Mouse (Mus musculus) adrenal gland, adult 18-20 months (tissue): ENCODE results near the gene Gm10447. TPM values are rescaled to one million over a fixed set of nuclear protein-coding genes. Genes with fewer than 3 reads are reported as not detected.

ENCODE experiments used
- DNase-seq, 2 experiments: peaks; one replicate each; pipeline ENCODE4 v3.0.0; 2021 to 2022; ENCODE audit warnings: low spot score in 2 of 2
- total RNA-seq, 2 experiments: library from RNA; stranded (reverse); gene quantifications; 1 replicate in 1 of 2; 2 replicates in 1 of 2; pipeline ENCODE4 v1.2.3; 2021

Gene Gm10447
- total RNA-seq, 2 experiments from 2014 or later: 0.27 TPM; not detected in 1

DNA sequence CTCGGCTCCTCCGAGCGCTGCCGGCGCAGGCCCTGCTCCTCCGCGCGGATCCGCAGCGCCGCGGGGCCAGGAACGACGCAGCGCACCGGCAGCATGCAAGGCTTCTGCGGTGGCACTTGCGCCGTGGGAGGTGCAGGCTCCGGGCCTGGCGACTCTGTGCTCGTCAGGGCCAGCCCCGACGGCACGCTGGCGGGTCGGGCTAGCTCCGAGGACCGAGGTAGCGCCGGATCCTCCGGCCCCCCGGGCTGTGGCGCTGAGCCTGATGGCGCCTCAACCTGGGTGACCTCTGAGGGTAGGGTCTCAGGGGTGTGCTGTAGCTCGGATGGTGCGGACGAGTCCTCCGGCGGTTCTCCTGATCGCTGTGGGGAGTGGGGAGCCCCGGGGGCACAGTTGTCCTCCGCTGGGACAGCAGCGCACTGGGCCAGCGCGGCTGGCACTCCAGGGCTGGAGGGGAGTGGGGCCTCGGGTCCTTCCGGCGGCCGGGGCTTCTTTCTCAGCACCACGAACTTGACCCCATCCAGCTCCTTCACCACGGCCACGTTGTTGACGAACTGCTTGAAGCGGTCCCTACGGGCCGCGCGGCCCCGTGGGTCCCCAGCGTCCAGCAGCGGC is 22.4 kb upstream of the Gm10447 start:
- DNase-seq: no peak

DNA sequence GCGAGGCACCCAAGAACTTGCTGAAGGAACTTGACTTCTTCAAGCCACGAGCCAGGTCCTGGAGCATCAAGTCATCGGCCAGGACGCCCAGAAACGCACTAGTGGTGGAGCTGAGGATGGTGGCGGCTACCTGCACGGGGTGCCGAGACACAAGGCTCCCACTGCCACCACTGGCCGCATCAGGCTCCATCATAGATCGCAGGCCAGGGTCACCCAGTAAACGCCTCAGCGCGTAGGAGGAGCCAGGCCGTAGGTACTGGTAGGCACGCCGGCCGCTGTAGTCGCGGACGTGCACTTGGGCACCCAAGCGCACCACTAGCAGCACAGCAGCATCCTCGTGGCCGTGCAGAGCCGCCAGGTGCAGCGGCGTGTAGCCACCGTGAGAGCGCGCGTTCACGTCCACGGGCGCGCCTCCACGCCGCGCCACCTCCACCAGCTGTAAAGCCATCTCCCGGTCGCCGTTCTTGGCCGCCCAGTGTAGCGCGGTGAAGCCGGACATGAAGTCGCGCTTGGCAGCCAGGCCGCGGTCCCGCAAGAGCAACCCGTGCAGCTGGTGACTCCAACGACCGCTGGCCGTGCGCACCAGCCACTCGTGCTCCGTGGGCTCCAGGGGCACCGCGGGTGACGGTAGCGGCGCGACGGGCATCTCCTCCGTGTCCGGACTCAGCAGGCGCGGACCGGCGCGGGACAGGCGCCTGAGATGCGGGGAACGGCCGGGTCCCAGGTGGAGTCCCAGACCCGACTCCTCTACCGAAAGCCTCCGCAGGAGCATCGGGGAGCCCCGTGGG is 21.7 kb upstream of the Gm10447 start:
- DNase-seq: no peak

- no peak for DNase-seq
These were observed 20.9 kb upstream of the Gm10447 start for GRCm38 (mm10) chr11:53477833-53478232.

GRCm38 (mm10) chr11:53475620-53476019 is 18.7 kb upstream of the Gm10447 start:
- no peak for DNase-seq

DNA sequence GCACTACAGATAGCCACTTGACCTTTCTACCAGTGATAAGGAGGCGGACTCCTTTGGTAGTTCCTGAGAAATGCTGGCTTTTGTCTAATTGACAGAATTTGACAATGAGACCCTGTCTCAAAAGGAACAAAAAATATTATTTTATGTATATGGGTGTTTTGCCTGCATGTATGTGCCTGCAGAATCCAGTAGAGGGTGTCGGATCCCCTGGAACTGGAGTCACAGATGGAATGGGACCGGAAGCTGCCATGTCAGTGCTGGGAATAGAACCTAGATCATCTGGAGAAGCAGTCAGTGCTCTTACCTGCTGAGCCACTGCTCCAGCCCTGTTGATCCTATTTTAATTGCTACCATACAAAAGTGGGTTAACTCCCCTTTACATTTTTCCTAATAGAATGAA is 15.8 kb upstream of the Gm10447 start:
- no peak for DNase-seq

- DNase-seq: peak; percentile 91 to 92
These were observed 13.2 kb upstream of the Gm10447 start, which contains the start of gene Gm9837 for GRCm38 (mm10) chr11:53469968-53470695. Gm9837 (minus strand) TSS chr11:53470479.

DNA sequence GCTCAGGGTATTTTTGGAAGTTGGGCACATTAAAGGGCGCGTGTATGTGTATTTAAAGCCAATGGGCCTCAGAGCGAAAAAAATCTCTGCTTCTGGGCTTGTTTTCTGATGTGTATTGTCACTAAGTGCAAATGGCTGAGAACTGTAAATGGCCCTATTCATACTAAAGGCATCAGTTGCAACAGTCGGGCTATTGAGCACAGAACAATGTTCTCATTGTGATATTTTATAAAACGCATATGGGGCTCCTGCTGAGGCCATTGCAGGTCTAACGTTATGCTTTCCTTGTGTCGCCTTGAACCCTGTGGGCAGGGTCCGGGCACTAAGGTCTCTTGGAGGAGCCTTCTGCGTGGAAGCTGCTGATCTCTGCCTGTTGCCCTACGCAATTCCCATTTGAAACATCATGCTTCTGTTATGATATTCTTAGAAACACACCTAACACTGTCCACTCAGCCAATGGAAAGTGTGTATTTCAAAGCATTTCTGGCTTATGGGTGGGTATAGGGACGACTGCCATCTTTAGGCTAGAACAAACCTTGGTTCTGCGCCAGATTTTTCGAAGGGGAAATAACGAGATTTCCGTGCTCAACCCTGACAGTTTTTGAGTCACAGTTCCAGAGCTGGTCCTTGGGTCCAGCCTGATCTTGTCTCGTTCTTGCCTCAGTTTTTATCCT is 12.5 kb upstream of the Gm10447 start:
- no peak for DNase-seq

- DNase-seq: peak; percentile 73 to 78
These were observed 9.5 kb upstream of the Gm10447 start for GRCm38 (mm10) chr11:53466231-53466971.

- DNase-seq: no peak
These were observed 6.9 kb upstream of the Gm10447 start for GRCm38 (mm10) chr11:53463551-53464424.

GRCm38 (mm10) chr11:53461727-53462126 is 4.8 kb upstream of the Gm10447 start:
- no peak for DNase-seq

DNA sequence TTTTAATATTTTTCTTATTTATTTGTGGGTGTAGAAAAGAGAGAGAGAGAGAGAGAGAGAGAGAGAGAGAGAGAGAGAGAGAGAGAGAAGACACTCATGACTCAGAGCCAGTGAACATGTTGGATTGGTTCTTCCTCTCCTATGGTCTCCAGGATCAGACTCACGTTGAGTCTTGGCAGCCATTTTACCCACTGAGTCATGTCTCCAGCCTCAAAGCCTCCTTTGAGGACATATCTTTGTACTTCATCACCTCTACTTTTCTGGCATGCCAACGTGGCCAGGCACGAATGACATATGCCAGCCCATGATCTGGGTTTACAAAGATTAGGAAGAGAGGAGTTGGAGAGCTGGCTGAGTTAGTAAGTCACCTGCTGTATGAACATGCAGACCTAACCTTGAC is 3.3 kb upstream of the Gm10447 start:
- no peak for DNase-seq

- DNase-seq: no peak
These were observed 2.1 kb upstream of the Gm10447 start for GRCm38 (mm10) chr11:53458996-53459395.

GRCm38 (mm10) chr11:53457372-53457954 is 553 bp upstream of the Gm10447 start:
- no peak for DNase-seq

DNA sequence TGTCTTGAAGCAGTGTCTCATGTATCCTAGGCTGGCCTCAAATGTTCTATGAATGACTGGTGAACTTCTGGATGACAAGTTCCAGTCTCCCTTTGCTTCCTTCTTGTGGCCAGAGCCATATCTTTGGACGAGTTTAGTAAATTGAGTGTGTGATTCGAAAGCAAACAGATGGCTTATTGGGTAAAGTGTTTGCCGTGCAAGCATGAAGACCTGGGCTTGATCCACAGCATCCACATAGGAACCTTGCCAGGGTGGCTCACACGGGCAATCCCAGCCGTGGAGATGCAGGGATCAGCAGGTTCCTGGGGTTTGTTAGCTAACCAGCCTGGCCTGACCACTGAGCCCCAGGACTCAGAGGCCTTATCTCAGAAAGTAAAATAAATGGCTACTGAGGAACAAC is 3.9 kb downstream of the Gm10447 start:
- no peak for DNase-seq

GRCm38 (mm10) chr11:53452396-53452795 is 4.5 kb downstream of the Gm10447 start:
- no peak for DNase-seq

DNA sequence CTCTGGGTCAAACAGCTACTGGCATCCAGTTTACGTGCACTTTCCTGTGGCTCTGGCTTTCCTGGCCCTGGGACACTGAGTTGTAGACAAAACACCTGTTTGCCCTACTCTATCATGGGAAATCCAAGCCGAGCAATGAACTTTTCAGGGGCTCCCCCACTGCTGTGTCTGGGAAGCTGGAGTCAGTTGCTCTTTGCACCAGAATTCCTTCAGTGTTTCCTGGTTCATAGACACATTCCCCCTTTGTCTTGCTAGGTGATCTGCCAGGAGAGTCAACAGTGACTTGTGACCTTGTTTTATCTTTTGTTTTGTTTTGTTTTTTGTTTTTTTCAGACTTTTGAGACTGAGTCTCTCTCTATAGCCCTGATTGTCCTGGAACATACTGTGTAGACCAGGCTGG is 5.5 kb downstream of the Gm10447 start:
- no peak for DNase-seq

GRCm38 (mm10) chr11:53450070-53450705 is 6.7 kb downstream of the Gm10447 start:
- no peak for DNase-seq

DNA sequence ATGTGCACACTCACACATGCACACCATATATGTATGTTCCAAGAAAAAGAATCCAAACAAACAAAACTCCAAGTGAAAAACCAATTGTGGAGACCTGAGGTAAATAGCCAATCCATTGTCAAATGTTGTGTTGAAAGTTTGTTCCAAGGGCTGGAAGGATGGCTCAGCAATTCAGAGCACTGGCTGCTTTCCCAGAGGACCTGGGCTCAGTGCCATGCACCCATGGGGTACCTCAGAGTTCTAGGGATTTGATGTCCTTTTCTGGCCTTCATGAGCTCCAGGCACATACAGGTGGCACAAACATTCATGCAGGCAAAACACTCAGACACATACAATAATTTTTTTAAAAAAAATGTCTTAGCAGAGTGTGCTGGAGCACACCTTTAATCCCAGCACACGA is 8.4 kb downstream of the Gm10447 start:
- peak; percentile 49 for DNase-seq

DNA sequence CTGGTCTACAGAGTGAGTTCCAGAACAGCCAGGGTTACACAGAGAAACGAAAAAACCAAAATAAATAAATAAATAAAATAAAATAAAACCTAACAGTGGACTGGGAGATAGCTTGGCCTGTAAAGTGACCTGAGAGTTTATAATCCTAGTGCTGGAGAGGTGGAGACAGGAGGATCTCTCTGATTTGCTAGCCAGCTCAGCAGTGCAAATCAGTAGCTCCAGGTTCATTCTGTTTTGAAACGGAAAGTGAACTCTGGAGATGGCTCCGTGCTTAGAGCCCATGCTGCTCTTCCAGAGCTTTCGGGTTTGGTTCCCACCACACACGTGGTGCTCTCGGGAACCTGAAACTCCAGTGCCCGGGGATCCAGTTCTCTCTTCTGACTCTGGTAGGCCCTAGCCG is 8.9 kb downstream of the Gm10447 start:
- DNase-seq: no peak
